Mouse (Mus musculus): Measurements from ENCODE around the gene Trim30a. TPM values are rescaled to one million over a fixed set of nuclear protein-coding genes. Genes with fewer than 3 reads are reported as not detected.

The Trim30a gene
- polyA plus RNA-seq (2014; fragmentation: Illumina TruSeq; extraction: RNeasy Lipid Tissue Mini Kit (QIAGEN cat#74804); ENCODE audit: low read depth, low replicate concordance), result 12.9 TPM

DNA sequence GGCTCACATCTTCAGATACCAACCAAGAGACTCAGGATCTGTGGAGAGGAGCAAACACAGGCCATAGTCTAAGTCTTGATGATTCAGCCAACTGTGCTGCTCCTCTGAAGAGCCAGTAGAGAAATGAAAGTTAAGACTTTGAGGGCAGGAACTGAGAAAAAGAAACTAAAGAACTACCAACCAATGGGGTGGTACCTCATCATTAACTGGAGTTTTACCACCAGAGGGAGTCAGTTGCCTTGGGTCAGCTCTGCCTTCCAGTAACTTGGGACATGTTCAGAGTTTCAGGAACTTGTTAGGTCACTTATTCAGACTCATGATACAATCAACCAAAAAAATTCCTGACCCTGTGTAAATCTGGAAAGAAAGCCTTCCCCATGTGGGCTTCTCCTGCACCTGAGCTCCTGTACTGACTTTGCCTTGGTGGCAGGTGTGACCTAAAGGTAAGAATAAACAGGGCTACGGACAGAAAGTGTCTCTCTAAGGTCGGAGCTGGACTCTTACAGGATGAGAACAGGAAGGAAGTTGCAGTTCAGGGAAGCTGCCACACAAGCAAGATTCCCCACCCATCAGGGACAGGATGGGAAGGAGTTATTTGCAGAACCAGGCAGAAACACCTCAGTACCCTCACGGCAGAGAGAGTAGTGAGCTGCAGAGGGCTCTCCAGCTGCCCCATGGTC is at the start of gene Trim30a:
Gene Trim30a, minus strand, starts transcription at position 129 of the 680 bp plus-strand sequence.

DNA sequence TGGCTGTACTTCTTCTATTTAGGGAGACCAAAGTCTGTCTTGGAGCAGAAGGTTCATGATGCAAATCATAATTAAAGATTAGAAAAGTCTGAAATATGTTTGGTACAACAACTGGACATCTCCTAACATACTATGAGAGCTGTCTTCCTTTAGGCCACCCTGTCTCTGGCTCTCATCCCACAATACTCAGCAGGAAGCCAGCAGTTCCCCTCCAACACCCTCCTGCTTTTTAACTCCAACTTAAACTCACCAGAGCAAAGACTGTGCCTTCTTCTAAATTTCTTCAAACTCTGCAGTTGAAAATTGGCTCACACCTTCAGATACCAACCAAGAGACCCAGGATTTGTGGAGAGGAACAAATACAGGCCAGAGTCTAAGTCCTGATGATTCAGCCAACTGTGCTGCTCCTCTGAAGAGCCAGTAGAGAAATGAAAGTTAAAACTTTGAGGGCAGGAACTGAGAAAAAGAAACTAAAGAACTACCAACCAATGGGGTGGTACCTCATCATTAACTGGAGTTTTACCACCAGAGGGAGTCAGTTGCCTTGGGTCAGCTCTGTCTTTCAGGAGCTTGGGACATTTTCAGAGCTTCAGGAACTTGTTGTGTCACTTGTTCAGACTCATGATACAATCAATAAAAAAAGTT is 42.5 kb upstream of the Trim30a start, which contains the start of gene Trim30d:
Gene Trim30d, minus strand, starts transcription at position 429 of the 645 bp plus-strand sequence.

DNA sequence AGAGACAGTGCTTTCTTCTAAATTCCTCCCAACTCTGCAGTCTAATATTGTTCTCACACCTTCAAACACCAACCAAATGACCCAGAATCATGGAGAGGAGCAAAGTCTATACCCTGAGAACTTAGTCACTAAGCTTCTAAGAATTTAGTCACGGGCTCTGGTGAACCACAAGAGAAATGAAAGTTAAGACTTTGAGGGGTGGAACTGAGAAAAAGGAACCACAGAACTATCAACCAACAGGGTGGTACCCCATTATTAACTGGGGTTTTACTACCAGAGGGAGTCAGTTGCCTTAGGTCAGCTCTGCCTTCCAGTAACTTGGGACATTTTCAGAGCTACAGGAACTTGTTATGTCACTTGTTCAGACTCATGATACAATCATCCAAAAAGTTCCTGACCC is 64.3 kb downstream of the Trim30a start, which contains the start of gene Trim30c:
Gene Trim30c, minus strand, starts transcription at position 140 of the 400 bp plus-strand sequence.

DNA sequence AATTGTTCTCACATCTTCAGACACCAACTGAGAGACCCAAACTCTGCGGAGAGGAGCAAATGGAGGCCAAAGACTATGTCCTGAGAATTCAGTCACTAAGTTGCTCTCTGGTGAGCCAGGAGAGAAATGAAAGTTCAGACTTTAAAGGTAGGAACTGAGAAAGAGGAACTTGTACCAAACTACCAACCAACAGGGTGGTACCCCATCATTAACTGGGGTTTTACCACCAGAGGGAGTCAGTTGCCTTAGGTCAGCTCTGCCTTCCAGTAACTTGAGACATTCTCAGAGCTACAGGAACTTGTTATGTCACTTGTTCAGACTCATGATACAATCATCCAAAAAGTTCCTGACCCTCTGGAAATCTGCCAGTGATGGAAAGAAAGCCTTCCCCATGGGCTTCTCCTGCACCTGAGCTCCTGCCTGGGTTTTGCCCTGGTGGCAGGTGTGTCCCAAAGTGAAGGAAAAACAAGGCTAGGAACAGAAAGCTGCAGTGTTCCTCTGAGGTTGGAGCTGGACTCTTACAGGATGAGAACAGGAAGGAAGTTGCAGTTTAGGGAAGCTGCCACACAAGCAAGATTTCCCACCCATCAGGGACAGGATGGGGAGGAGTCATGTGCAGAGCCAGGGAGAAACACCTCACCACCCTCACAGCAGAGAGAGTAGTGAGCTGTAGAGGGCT is 95.1 kb downstream of the Trim30a start, which contains the start of gene Trim30b:
Gene Trim30b, minus strand, starts transcription at position 149 of the 679 bp plus-strand sequence.

Other genes starting within 250 kb of the Trim30a start
- gene Trim6, start 246.4 kb downstream of the Trim30a start, polyA plus RNA-seq (2014; fragmentation: Illumina TruSeq; extraction: RNeasy Lipid Tissue Mini Kit (QIAGEN cat#74804); ENCODE audit: low read depth, low replicate concordance), result 0.77 TPM
- 14.5 TPM for gene Trim34a, start 220.7 kb downstream of the Trim30a start, polyA plus RNA-seq (2014; fragmentation: Illumina TruSeq; extraction: RNeasy Lipid Tissue Mini Kit (QIAGEN cat#74804); ENCODE audit: low read depth, low replicate concordance)
- gene Trim5, start 177.1 kb downstream of the Trim30a start, polyA plus RNA-seq (2014; fragmentation: Illumina TruSeq; extraction: RNeasy Lipid Tissue Mini Kit (QIAGEN cat#74804); ENCODE audit: low read depth, low replicate concordance), result 2.3 TPM
- 17.3 TPM for gene Trim12a, start 149.7 kb downstream of the Trim30a start, polyA plus RNA-seq (2014; fragmentation: Illumina TruSeq; extraction: RNeasy Lipid Tissue Mini Kit (QIAGEN cat#74804); ENCODE audit: low read depth, low replicate concordance)
- gene Trim34b, start 135.7 kb downstream of the Trim30a start, polyA plus RNA-seq (2014; fragmentation: Illumina TruSeq; extraction: RNeasy Lipid Tissue Mini Kit (QIAGEN cat#74804); ENCODE audit: low read depth, low replicate concordance), result 0.32 TPM
- gene Trim12c, start 111.8 kb downstream of the Trim30a start, polyA plus RNA-seq (2014; fragmentation: Illumina TruSeq; extraction: RNeasy Lipid Tissue Mini Kit (QIAGEN cat#74804); ENCODE audit: low read depth, low replicate concordance), result 13.9 TPM
- gene Trim30b, start 95.3 kb downstream of the Trim30a start, polyA plus RNA-seq (2014; fragmentation: Illumina TruSeq; extraction: RNeasy Lipid Tissue Mini Kit (QIAGEN cat#74804); ENCODE audit: low read depth, low replicate concordance), result 0.12 TPM
- not detected for gene Trim30c, start 64.4 kb downstream of the Trim30a start, polyA plus RNA-seq (2014; fragmentation: Illumina TruSeq; extraction: RNeasy Lipid Tissue Mini Kit (QIAGEN cat#74804); ENCODE audit: low read depth, low replicate concordance)
- 5.3 TPM for gene Trim30d, start 42.7 kb upstream of the Trim30a start, polyA plus RNA-seq (2014; fragmentation: Illumina TruSeq; extraction: RNeasy Lipid Tissue Mini Kit (QIAGEN cat#74804); ENCODE audit: low read depth, low replicate concordance)
- gene Olfr651, start 84.9 kb upstream of the Trim30a start, polyA plus RNA-seq (2014; fragmentation: Illumina TruSeq; extraction: RNeasy Lipid Tissue Mini Kit (QIAGEN cat#74804); ENCODE audit: low read depth, low replicate concordance), result not detected
- not detected for gene Olfr652, start 95.7 kb upstream of the Trim30a start, polyA plus RNA-seq (2014; fragmentation: Illumina TruSeq; extraction: RNeasy Lipid Tissue Mini Kit (QIAGEN cat#74804); ENCODE audit: low read depth, low replicate concordance)
- gene Olfr653, start 112.1 kb upstream of the Trim30a start, polyA plus RNA-seq (2014; fragmentation: Illumina TruSeq; extraction: RNeasy Lipid Tissue Mini Kit (QIAGEN cat#74804); ENCODE audit: low read depth, low replicate concordance), result not detected
- not detected for gene Olfr654, start 121.8 kb upstream of the Trim30a start, polyA plus RNA-seq (2014; fragmentation: Illumina TruSeq; extraction: RNeasy Lipid Tissue Mini Kit (QIAGEN cat#74804); ENCODE audit: low read depth, low replicate concordance)
- gene Olfr655, start 136.6 kb upstream of the Trim30a start, polyA plus RNA-seq (2014; fragmentation: Illumina TruSeq; extraction: RNeasy Lipid Tissue Mini Kit (QIAGEN cat#74804); ENCODE audit: low read depth, low replicate concordance), result not detected
- gene Olfr656, start 148.8 kb upstream of the Trim30a start, polyA plus RNA-seq (2014; fragmentation: Illumina TruSeq; extraction: RNeasy Lipid Tissue Mini Kit (QIAGEN cat#74804); ENCODE audit: low read depth, low replicate concordance), result not detected
- gene Olfr657, start 159.6 kb upstream of the Trim30a start, polyA plus RNA-seq (2014; fragmentation: Illumina TruSeq; extraction: RNeasy Lipid Tissue Mini Kit (QIAGEN cat#74804); ENCODE audit: low read depth, low replicate concordance), result not detected
- gene Olfr658, start 182.1 kb upstream of the Trim30a start, polyA plus RNA-seq (2014; fragmentation: Illumina TruSeq; extraction: RNeasy Lipid Tissue Mini Kit (QIAGEN cat#74804); ENCODE audit: low read depth, low replicate concordance), result not detected
- not detected for gene Olfr659, start 201.6 kb upstream of the Trim30a start, polyA plus RNA-seq (2014; fragmentation: Illumina TruSeq; extraction: RNeasy Lipid Tissue Mini Kit (QIAGEN cat#74804); ENCODE audit: low read depth, low replicate concordance)
- not detected for gene Olfr661, start 221.3 kb upstream of the Trim30a start, polyA plus RNA-seq (2014; fragmentation: Illumina TruSeq; extraction: RNeasy Lipid Tissue Mini Kit (QIAGEN cat#74804); ENCODE audit: low read depth, low replicate concordance)